7 mouse cellular contexts compared by ENCODE assay signal in genomic region chr1:91064903-91065525, GRCm38 (mm10).
DNase-seq lines count a peak whose midpoint lies in the region; TF ChIP-seq lines count a peak whose summit lies in the region.

No protein-coding gene starts in this region.

- no peaks in the 10 kb centered on the region for H3K27me3 ChIP-seq in splenic B cell, adult 2 months (ENCODE audit: control insufficient read depth, insufficient read depth, low read length, poor library complexity, severe bottlenecking)

- intact Hi-C loops in left cerebral cortex, adult 2 months (cut with DNase I) = no loop called here
- intact Hi-C loops in left cerebral cortex, postnatal 4 days (cut with DNase I) = no loop called here
- intact Hi-C loops in left cerebral cortex, postnatal 10 days (cut with DNase I) = no loop called here

- DNase-seq in left cerebral cortex, adult 2 months (ENCODE audit: extremely low spot score in 1 of 2, low spot score in 2 of 2) = no peak
- DNase-seq in left cerebral cortex, postnatal 4 days = no peak
- DNase-seq in adrenal gland, postnatal 10 days = peak; percentile 45
- peak; percentile 76 for DNase-seq in heart, adult 8-10 months (ENCODE audit: low spot score)
- DNase-seq in left cerebral cortex, postnatal 10 days (ENCODE audit: extremely low spot score in 1 of 2, low spot score in 2 of 2) = peak; percentile 44
- DNase-seq in splenic B cell, adult 2 months (ENCODE audit: low read depth, low spot score) = peak; percentile 53
- no peak for DNase-seq in testis, postnatal 10 days (ENCODE audit: low spot score)

- peak overlapping the region; percentile 85 for H3K27ac ChIP-seq in left cerebral cortex, adult 2 months

- H3K4me3 ChIP-seq in left cerebral cortex, adult 2 months = no peak overlapping the region

- TF ChIP-seq CTCF in left cerebral cortex, adult 2 months (IDR thresholded peaks at IDR 0.05) = no peak

- no peaks in the 10 kb centered on the region for H3K36me3 ChIP-seq in splenic B cell, adult 2 months (ENCODE audit: control insufficient read depth, insufficient read depth, low read length, poor library complexity, severe bottlenecking)

Comparison
In these comparisons a context has a peak if more than half of its experiments do, and no peak if none do; other contexts are left out.
1. DNase-seq: peak in adrenal gland, postnatal 10 days (single experiment), heart, adult 8-10 months (single experiment), left cerebral cortex, postnatal 10 days (2 of 2) and splenic B cell, adult 2 months (single experiment); none in left cerebral cortex, adult 2 months (0 of 2), left cerebral cortex, postnatal 4 days (single experiment) and testis, postnatal 10 days (single experiment).